Mouse (Mus musculus) midbrain, embryonic 11.5 days (tissue): ENCODE results near the gene Gm49450. TPM values are rescaled to one million over a fixed set of nuclear protein-coding genes. Genes with fewer than 3 reads are reported as not detected.

Experiments used
- ATAC-seq: fragments of 200-750 bp; cut with Nextera tagmentation; 2 replicates; pipeline ENCODE4 v1.8.0; 2017; ENCODE audit warnings: moderate TSS enrichment, moderate library complexity; ENCODE audit not compliant: low FRiP score
- DNase-seq: peaks from one replicate; pipeline ENCODE4 v3.0.0; 2015; ENCODE audit warnings: low spot score; ENCODE audit errors: missing footprints
- H3K27ac ChIP-seq: fragments of 300-500 bp; sonication (generic); 2 replicates; pipeline ENCODE4 v1.5.1; 2014; ENCODE audit warnings: low read depth, low read length
- H3K27me3 ChIP-seq: fragments of 300-500 bp; sonication (generic); 2 replicates; pipeline ENCODE4 v1.6.1; 2014; ENCODE audit warnings: mild to moderate bottlenecking, low read length, moderate library complexity, mixed read lengths; ENCODE audit not compliant: control insufficient read depth, insufficient read depth
- H3K36me3 ChIP-seq: fragments of 300-500 bp; sonication (generic); 2 replicates; pipeline ENCODE4 v1.6.1; 2014; ENCODE audit warnings: mild to moderate bottlenecking, low read length, moderate library complexity, mixed read lengths; ENCODE audit not compliant: control insufficient read depth, insufficient read depth
- H3K4me1 ChIP-seq: fragments of 300-500 bp; sonication (generic); 2 replicates; pipeline ENCODE4 v1.6.1; 2014; ENCODE audit warnings: low read length; ENCODE audit not compliant: control insufficient read depth, insufficient read depth
- H3K4me2 ChIP-seq: fragments of 300-500 bp; sonication (generic); 2 replicates; pipeline ENCODE4 v1.6.1; 2014; ENCODE audit warnings: mild to moderate bottlenecking, moderate library complexity
- H3K4me3 ChIP-seq: fragments of 300-500 bp; sonication (generic); 2 replicates; pipeline ENCODE4 v1.5.1; 2014; ENCODE audit warnings: low read depth, low read length
- H3K9ac ChIP-seq: fragments of 300-500 bp; sonication (generic); 2 replicates; pipeline ENCODE4 v1.6.1; 2014; ENCODE audit warnings: low read length
- H3K9me3 ChIP-seq: fragments of 300-500 bp; sonication (generic); 2 replicates; pipeline ENCODE4 v1.6.1; 2016; ENCODE audit warnings: low read length; ENCODE audit not compliant: control insufficient read depth
- WGBS: fragments of 180-500 bp; shearing (Covaris S2); extraction: QIAGEN DNeasy Blood & Tissue Kit; methylation state at CpG from one replicate; pipeline ENCODE4 v1.1.7; 2014; 5-methylcytosine and 5-hydroxymethylcytosine counted together
- polyA plus RNA-seq: library from polyadenylated mRNA; unstranded; fragments of >200 nt; fragmentation: Nextera tagmentation; extraction: Ambion mirVana; gene quantifications from 2 replicates; pipeline ENCODE4 v1.2.1, GENCODE M21; 2014

The Gm49450 gene
- polyA plus RNA-seq, 1 experiment from 2014 or later, result not detected

GRCm38 (mm10) chr15:98959531-98959930, 6.2 kb upstream of the Gm49450 start:
- H3K4me2 ChIP-seq, result no peak overlapping the region
- 87% methylated on average over 3 of the region's 3 CpGs for WGBS
- H3K9me3 ChIP-seq, result peaks cover 4% of the 10 kb centered on the region; the same call in 1 of the 2 replicates
- no peak overlapping the region for H3K27ac ChIP-seq
- no peaks in the 10 kb centered on the region for H3K36me3 ChIP-seq
- no peak overlapping the region for H3K9ac ChIP-seq
- DNase-seq (no peak), ATAC-seq (no peak)
- no peaks in the 10 kb centered on the region for H3K27me3 ChIP-seq
- H3K4me3 ChIP-seq, result no peak overlapping the region
- peaks cover 18% of the 10 kb centered on the region for H3K4me1 ChIP-seq

- no peaks in the 10 kb centered on the region for H3K36me3 ChIP-seq
- no peak for DNase-seq
- peaks cover 2% of the 10 kb centered on the region; the same call in 1 of the 2 replicates for H3K9me3 ChIP-seq
- H3K4me1 ChIP-seq, result peaks cover 23% of the 10 kb centered on the region
- H3K4me3 ChIP-seq, result no peak overlapping the region
- no peak overlapping the region for H3K9ac ChIP-seq
- WGBS, result 93% methylated on average over 4 of the region's 4 CpGs
- no peak for ATAC-seq
- H3K4me2 ChIP-seq, result no peak overlapping the region
- no peaks in the 10 kb centered on the region for H3K27me3 ChIP-seq
- no peak overlapping the region; the same call in 1 of the 2 replicates for H3K27ac ChIP-seq
These were observed 5.6 kb upstream of the Gm49450 start for GRCm38 (mm10) chr15:98958901-98959420.

- H3K4me2 ChIP-seq, result no peak overlapping the region
- H3K4me1 ChIP-seq, result peaks cover 23% of the 10 kb centered on the region
- no peaks in the 10 kb centered on the region for H3K27me3 ChIP-seq
- H3K4me3 ChIP-seq, result no peak overlapping the region
- no peaks in the 10 kb centered on the region for H3K9me3 ChIP-seq
- DNase-seq (no peak), ATAC-seq (no peak)
- H3K27ac ChIP-seq, result no peak overlapping the region
- 90% methylated on average over 5 of the region's 5 CpGs for WGBS
- no peaks in the 10 kb centered on the region for H3K36me3 ChIP-seq
- no peak overlapping the region for H3K9ac ChIP-seq
These were observed 4.1 kb upstream of the Gm49450 start for GRCm38 (mm10) chr15:98957475-98957874.

DNA sequence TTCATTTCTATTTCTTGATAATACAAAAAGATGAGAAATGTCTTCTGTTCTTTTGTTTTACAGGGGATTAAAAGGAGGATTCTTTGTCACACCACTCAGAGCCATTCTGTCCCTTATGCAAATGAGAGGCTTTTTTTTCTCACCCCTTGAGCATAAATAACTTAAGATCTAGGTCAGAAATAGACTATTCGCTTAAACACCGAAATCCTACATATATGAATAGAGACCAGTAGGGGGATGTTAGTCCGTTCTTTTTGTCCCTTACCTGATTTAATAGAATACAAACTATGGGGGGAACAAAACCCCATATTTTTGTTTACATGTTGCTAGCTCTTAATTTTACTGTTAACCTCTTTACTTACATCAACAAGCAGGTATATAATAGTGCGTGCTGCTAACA, 2.6 kb upstream of the Gm49450 start:
- no peak overlapping the region for H3K9ac ChIP-seq
- peak overlapping the region; percentile 98; the same call in 1 of the 2 replicates for H3K27ac ChIP-seq
- H3K4me1 ChIP-seq, result peaks cover 23% of the 10 kb centered on the region
- DNase-seq (no peak), ATAC-seq (no peak)
- WGBS, result 83% methylated on average over 4 of the region's 4 CpGs
- H3K27me3 ChIP-seq, result no peaks in the 10 kb centered on the region
- no peak overlapping the region for H3K4me3 ChIP-seq
- no peaks in the 10 kb centered on the region for H3K36me3 ChIP-seq
- no peak overlapping the region for H3K4me2 ChIP-seq
- H3K9me3 ChIP-seq, result no peaks in the 10 kb centered on the region

DNA sequence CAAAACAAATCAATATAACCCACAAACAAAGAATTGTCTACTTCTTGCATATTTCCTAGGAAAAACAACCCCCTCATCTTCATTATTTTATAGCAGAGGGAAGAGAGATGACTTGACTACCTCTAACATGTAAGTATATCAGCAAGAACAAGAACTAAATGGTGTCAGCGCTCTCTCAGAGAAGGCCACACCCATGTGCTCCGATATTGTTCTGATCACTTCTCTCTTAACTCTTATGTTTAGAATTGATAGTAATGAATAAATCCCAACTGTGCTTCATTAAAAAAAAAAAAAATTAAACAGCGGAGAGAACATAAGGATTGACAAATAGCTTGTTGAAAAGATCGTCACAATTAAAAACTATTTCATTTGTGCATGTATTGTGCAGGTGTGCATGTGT, 2.0 kb upstream of the Gm49450 start:
- no peaks in the 10 kb centered on the region for H3K27me3 ChIP-seq
- DNase-seq (no peak), ATAC-seq (no peak)
- peak overlapping the region; percentile 98 for H3K27ac ChIP-seq
- no peaks in the 10 kb centered on the region for H3K9me3 ChIP-seq
- H3K9ac ChIP-seq, result peak overlapping the region; percentile 59
- 64% methylated on average over 4 of the region's 4 CpGs for WGBS
- H3K36me3 ChIP-seq, result no peaks in the 10 kb centered on the region
- H3K4me3 ChIP-seq, result peak overlapping the region; percentile 14; the same call in 1 of the 2 replicates
- peak overlapping the region; percentile 52 for H3K4me2 ChIP-seq
- peaks cover 23% of the 10 kb centered on the region for H3K4me1 ChIP-seq

GRCm38 (mm10) chr15:98954425-98955253, 1.3 kb upstream of the Gm49450 start:
- peaks cover 23% of the 10 kb centered on the region for H3K4me1 ChIP-seq
- no peaks in the 10 kb centered on the region for H3K36me3 ChIP-seq
- H3K9ac ChIP-seq, result peak overlapping the region; percentile 59
- peak overlapping the region; percentile 52 for H3K4me2 ChIP-seq
- ATAC-seq (no peak), DNase-seq (peak; percentile 96)
- peak overlapping the region; percentile 14 for H3K4me3 ChIP-seq
- no peaks in the 10 kb centered on the region for H3K27me3 ChIP-seq
- 8% methylated on average over 14 of the region's 14 CpGs for WGBS
- H3K9me3 ChIP-seq, result no peaks in the 10 kb centered on the region
- peak overlapping the region; percentile 98 for H3K27ac ChIP-seq

DNA sequence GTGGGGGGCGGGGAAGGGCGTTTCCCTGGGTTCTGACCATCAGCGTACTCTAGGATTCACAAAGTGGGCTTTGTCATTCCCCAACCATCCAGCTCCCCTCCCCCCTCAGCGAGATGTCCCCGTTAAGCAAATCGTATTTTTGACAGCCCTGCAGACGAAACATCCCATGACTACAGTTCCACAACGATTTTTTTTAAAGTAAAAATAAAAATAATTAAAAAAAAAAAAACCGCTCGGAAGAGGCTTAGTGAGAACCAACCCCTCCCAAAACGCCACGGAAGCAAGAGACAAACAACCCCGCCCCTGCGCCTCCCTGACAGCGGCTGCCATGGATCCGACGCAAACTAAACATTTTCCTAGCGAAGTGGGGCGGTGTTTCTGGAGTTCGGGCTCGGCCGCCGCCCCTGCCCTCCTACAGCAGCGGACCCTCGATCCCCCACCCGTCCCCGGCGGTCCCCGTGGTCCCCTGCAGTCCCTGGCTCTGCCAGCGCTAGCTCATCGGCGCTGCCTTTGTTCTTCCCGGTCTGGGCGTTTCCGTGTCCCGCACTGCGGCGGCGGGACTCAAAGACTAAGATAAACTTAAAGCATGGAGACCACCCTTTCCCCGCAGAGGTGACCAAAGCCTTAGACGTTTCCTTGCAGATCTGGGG, 475 bp downstream of the Gm49450 start:
- Histone ChIP-seq H3K36me3 (no peaks in the 10 kb centered on the region), H3K9me3 (no peaks in the 10 kb centered on the region), H3K4me2 (peak overlapping the region; percentile 74; the same call in 1 of the 2 replicates), H3K4me1 (peaks cover 26% of the 10 kb centered on the region), H3K27me3 (no peaks in the 10 kb centered on the region), H3K9ac (peak overlapping the region; percentile 97), H3K27ac (peak overlapping the region; percentile 98), H3K4me3 (peak overlapping the region; percentile 69)
- ATAC-seq (peak; percentile 75), DNase-seq (peak; percentile 96)
- under 1% methylated on average over 41 of the region's 41 CpGs for WGBS

GRCm38 (mm10) chr15:98952063-98952455, 1.3 kb downstream of the Gm49450 start:
- DNase-seq, result peak; percentile 94
- 20% methylated on average over 5 of the region's 5 CpGs for WGBS
- Histone ChIP-seq H3K4me1 (peaks cover 26% of the 10 kb centered on the region), H3K27ac (peak overlapping the region; percentile 98), H3K9me3 (no peaks in the 10 kb centered on the region), H3K4me2 (peak overlapping the region; percentile 74), H3K36me3 (no peaks in the 10 kb centered on the region), H3K4me3 (peak overlapping the region; percentile 69), H3K27me3 (no peaks in the 10 kb centered on the region), H3K9ac (peak overlapping the region; percentile 97)
- ATAC-seq, result no peak
